Mouse (Mus musculus): Measurements from ENCODE around the gene Itgam. TPM values are rescaled to one million over a fixed set of nuclear protein-coding genes. Genes with fewer than 3 reads are reported as not detected.

The Itgam gene
- polyA plus RNA-seq, 1 experiment from 2014 or later: 0.70 TPM

- ATAC-seq: no peak
- H3K27ac ChIP-seq (ENCODE audit: low read depth, low read length): no peak overlapping the region
- no peak overlapping the region for H3K9ac ChIP-seq (ENCODE audit: low read depth, low read length)
- H3K4me3 ChIP-seq (ENCODE audit: low read depth, low read length): no peak overlapping the region
- H3K9me3 ChIP-seq (ENCODE audit: control insufficient read depth): no peaks in the 10 kb centered on the region
- no peaks in the 10 kb centered on the region for H3K36me3 ChIP-seq (ENCODE audit: control insufficient read depth, insufficient read depth)
- no peaks in the 10 kb centered on the region for H3K4me1 ChIP-seq (replicated peaks; ENCODE audit: control insufficient read depth, insufficient read depth, low read length)
- no peaks in the 10 kb centered on the region for H3K27me3 ChIP-seq (replicated peaks; ENCODE audit: control insufficient read depth, insufficient read depth, low read length)
- H3K4me2 ChIP-seq (replicated peaks; ENCODE audit: low read depth): no peak overlapping the region
- TF ChIP-seq CTCF (IDR thresholded peaks at IDR 0.05; ENCODE audit: low read depth): no peak
- WGBS: 84% methylated on average over 4 of the region's 4 CpGs
These were observed 13.6 kb upstream of the Itgam start for GRCm38 (mm10) chr7:128048819-128049218.

- Histone ChIP-seq H3K9me3 (ENCODE audit: control insufficient read depth) (no peaks in the 10 kb centered on the region), H3K36me3 (ENCODE audit: control insufficient read depth, insufficient read depth) (no peaks in the 10 kb centered on the region), H3K4me1 (replicated peaks; ENCODE audit: control insufficient read depth, insufficient read depth, low read length) (no peaks in the 10 kb centered on the region), H3K4me2 (replicated peaks; ENCODE audit: low read depth) (no peak overlapping the region), H3K27ac (ENCODE audit: low read depth, low read length) (no peak overlapping the region), H3K9ac (ENCODE audit: low read depth, low read length) (no peak overlapping the region), H3K27me3 (replicated peaks; ENCODE audit: control insufficient read depth, insufficient read depth, low read length) (no peaks in the 10 kb centered on the region), H3K4me3 (ENCODE audit: low read depth, low read length) (no peak overlapping the region)
- WGBS: 71% methylated on average over 2 of the region's 2 CpGs
- ATAC-seq: no peak
- no peak for TF ChIP-seq CTCF (IDR thresholded peaks at IDR 0.05; ENCODE audit: low read depth)
These were observed 13.2 kb upstream of the Itgam start for GRCm38 (mm10) chr7:128049254-128049653.

- TF ChIP-seq CTCF (IDR thresholded peaks at IDR 0.05; ENCODE audit: low read depth): no peak
- Histone ChIP-seq H3K27me3 (replicated peaks; ENCODE audit: control insufficient read depth, insufficient read depth, low read length) (no peaks in the 10 kb centered on the region), H3K36me3 (ENCODE audit: control insufficient read depth, insufficient read depth) (no peaks in the 10 kb centered on the region), H3K9ac (ENCODE audit: low read depth, low read length) (no peak overlapping the region), H3K4me3 (ENCODE audit: low read depth, low read length) (no peak overlapping the region), H3K4me1 (replicated peaks; ENCODE audit: control insufficient read depth, insufficient read depth, low read length) (no peaks in the 10 kb centered on the region), H3K4me2 (replicated peaks; ENCODE audit: low read depth) (no peak overlapping the region), H3K9me3 (ENCODE audit: control insufficient read depth) (no peaks in the 10 kb centered on the region), H3K27ac (ENCODE audit: low read depth, low read length) (no peak overlapping the region)
- WGBS: 56% methylated on average over 4 of the region's 4 CpGs
- no peak; the same call in 1 of the 2 replicates for ATAC-seq
These were observed 11.7 kb upstream of the Itgam start for GRCm38 (mm10) chr7:128050739-128051138.

- no peaks in the 10 kb centered on the region for H3K9me3 ChIP-seq (ENCODE audit: control insufficient read depth)
- H3K4me3 ChIP-seq (ENCODE audit: low read depth, low read length): no peak overlapping the region
- no peaks in the 10 kb centered on the region for H3K27me3 ChIP-seq (replicated peaks; ENCODE audit: control insufficient read depth, insufficient read depth, low read length)
- no peak overlapping the region for H3K9ac ChIP-seq (ENCODE audit: low read depth, low read length)
- no peak overlapping the region for H3K27ac ChIP-seq (ENCODE audit: low read depth, low read length)
- no peaks in the 10 kb centered on the region for H3K36me3 ChIP-seq (ENCODE audit: control insufficient read depth, insufficient read depth)
- H3K4me1 ChIP-seq (replicated peaks; ENCODE audit: control insufficient read depth, insufficient read depth, low read length): peaks cover 2% of the 10 kb centered on the region; the same call in 1 of the 2 replicates
- WGBS: 65% methylated on average over 5 of the region's 5 CpGs
- no peak for TF ChIP-seq CTCF (IDR thresholded peaks at IDR 0.05; ENCODE audit: low read depth)
- no peak for ATAC-seq
- no peak overlapping the region for H3K4me2 ChIP-seq (replicated peaks; ENCODE audit: low read depth)
These were observed 9.4 kb upstream of the Itgam start for GRCm38 (mm10) chr7:128053061-128053460.

GRCm38 (mm10) chr7:128056917-128057444 lies 5.5 kb upstream of the Itgam start:
- 37% methylated on average over 3 of the region's 3 CpGs for WGBS
- no peaks in the 10 kb centered on the region for H3K27me3 ChIP-seq (replicated peaks; ENCODE audit: control insufficient read depth, insufficient read depth, low read length)
- peak; percentile 69 for ATAC-seq
- H3K27ac ChIP-seq (ENCODE audit: low read depth, low read length): no peak overlapping the region
- 0 out of 2 replicates have a peak overlapping the region, but pooled peaks have one; percentile 13 for H3K4me2 ChIP-seq (replicated peaks; ENCODE audit: low read depth)
- no peaks in the 10 kb centered on the region for H3K36me3 ChIP-seq (ENCODE audit: control insufficient read depth, insufficient read depth)
- H3K9me3 ChIP-seq (ENCODE audit: control insufficient read depth): no peaks in the 10 kb centered on the region
- peaks cover 2% of the 10 kb centered on the region; the same call in 1 of the 2 replicates for H3K4me1 ChIP-seq (replicated peaks; ENCODE audit: control insufficient read depth, insufficient read depth, low read length)
- no peak overlapping the region for H3K9ac ChIP-seq (ENCODE audit: low read depth, low read length)
- no peak overlapping the region for H3K4me3 ChIP-seq (ENCODE audit: low read depth, low read length)
- TF ChIP-seq CTCF (IDR thresholded peaks at IDR 0.05; ENCODE audit: low read depth): no peak

- Histone ChIP-seq H3K9ac (ENCODE audit: low read depth, low read length) (no peak overlapping the region), H3K27ac (ENCODE audit: low read depth, low read length) (no peak overlapping the region), H3K9me3 (ENCODE audit: control insufficient read depth) (no peaks in the 10 kb centered on the region), H3K36me3 (ENCODE audit: control insufficient read depth, insufficient read depth) (no peaks in the 10 kb centered on the region), H3K4me3 (ENCODE audit: low read depth, low read length) (no peak overlapping the region), H3K4me1 (replicated peaks; ENCODE audit: control insufficient read depth, insufficient read depth, low read length) (peaks cover 2% of the 10 kb centered on the region; the same call in 1 of the 2 replicates), H3K4me2 (replicated peaks; ENCODE audit: low read depth) (no peak overlapping the region), H3K27me3 (replicated peaks; ENCODE audit: control insufficient read depth, insufficient read depth, low read length) (no peaks in the 10 kb centered on the region)
- TF ChIP-seq CTCF (IDR thresholded peaks at IDR 0.05; ENCODE audit: low read depth): no peak
- WGBS: 76% methylated on average over 8 of the region's 8 CpGs
- no peak for ATAC-seq
These were observed 4.6 kb upstream of the Itgam start for GRCm38 (mm10) chr7:128057860-128058259.

All from intestine, postnatal 0 days (tissue).